Mouse (Mus musculus): ENCODE measurements at regions not wholly inside any gene's neighbourhood (a gene's known extent, or its start where the extent isn't known, plus 50 kb on each side); places are given as distances from the start of the nearest gene placed in this dataset.

DNA sequence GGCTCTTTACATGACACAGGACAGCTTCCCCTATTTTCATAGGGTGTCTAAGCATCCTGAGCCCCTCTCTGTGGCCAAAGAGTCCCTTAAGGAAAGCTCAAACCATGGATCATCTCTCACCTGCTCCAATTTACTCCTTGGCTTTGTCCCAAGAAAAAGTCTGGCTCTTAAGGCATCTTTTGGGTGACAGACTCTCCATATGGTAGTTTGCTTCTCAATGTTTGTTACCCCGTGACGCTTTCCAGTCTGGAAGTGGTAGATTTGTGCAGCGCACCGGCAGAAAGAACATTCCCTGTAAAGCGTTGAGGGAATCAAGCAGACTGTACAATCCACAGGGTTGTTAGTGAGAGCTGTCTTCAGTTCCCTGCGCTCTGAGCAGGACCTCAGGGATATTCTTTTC, 350.8 kb upstream of the Arid1b start:
- TF ChIP-seq CTCF (IDR thresholded peaks at IDR 0.05; ENCODE audit: insufficient read depth, low read length) (no peak), POLR2A (IDR thresholded peaks at IDR 0.05; ENCODE audit: borderline replicate concordance, extremely low read depth, low read depth, low read length) (no peak)
